Mouse (Mus musculus) macrophage (primary cell): Measurements from ENCODE around the gene Itch. TPM values are rescaled to one million over a fixed set of nuclear protein-coding genes. Genes with fewer than 3 reads are reported as not detected.
A peak's percentile ranks its signal among the peaks of the same experiment; 100 is the strongest.

Experiments used
- H3K27ac ChIP-seq: fragments of 350-480 bp; formaldehyde crosslinking; 2 replicates; pipeline ENCODE4 v1.9.0; 2021
- H3K36me3 ChIP-seq: fragments of 350-480 bp; formaldehyde crosslinking; 2 replicates; pipeline ENCODE4 v1.9.0; 2021; ENCODE audit errors: inconsistent target
- H3K4me3 ChIP-seq: fragments of 350-480 bp; formaldehyde crosslinking; 2 replicates; pipeline ENCODE4 v1.9.0; 2021; ENCODE audit errors: inconsistent target
- H3K79me2 ChIP-seq: fragments of 350-480 bp; formaldehyde crosslinking; 2 replicates; pipeline ENCODE4 v1.9.0; 2021; ENCODE audit errors: inconsistent target
- WGBS: methylation state at CpG from one replicate; pipeline ENCODE4 v1.1.7; 2026; ENCODE audit warnings: inconsistent platforms; ENCODE audit not compliant: missing documents; 5-methylcytosine and 5-hydroxymethylcytosine counted together
- polyA plus RNA-seq: library from polyadenylated mRNA; stranded (reverse); fragments of 250-400 nt; gene quantifications from 3 replicates; pipeline ENCODE4 v1.2.4, GENCODE M21; 2018; ENCODE audit warnings: inconsistent platforms
- total RNA-seq, 78 experiments: library from RNA; depleted of rRNA; stranded (reverse); fragments of 250-400 nt; gene quantifications; 1 replicate in 9 of 78; 2 replicates in 24 of 78; 3 replicates in 43 of 78; 4 replicates in 2 of 78; pipeline ENCODE4 v1.2.4; 2018; ENCODE audit warnings: inconsistent platforms in 56 of 78

Itch gene
- 100 to 1,000 TPM in 22 of 26 experiments, 10 to 100 TPM in 4; 76.2 to 193 (median 117) TPM for total RNA-seq (2018; cell fraction: chromatin; rRNA removed)
- total RNA-seq (2018; cell fraction: cytosol; rRNA removed): 10 to 100 TPM; 32.5 to 59.1 (median 45.9) TPM
- 100 to 1,000 TPM in 5 of 26 experiments, 10 to 100 TPM in 21; 41.3 to 133 (median 67.9) TPM for total RNA-seq (2018; cell fraction: nucleus; rRNA removed)
- 32.1 to 44.3 TPM (median 34.9 TPM) in 3 replicates for polyA plus RNA-seq

GRCm38 (mm10) chr2:155133011-155133976 is at the start of gene Itch:
Itch (plus strand) TSS chr2:155133509.
- Histone ChIP-seq H3K27ac (peak within 1 kb of the TSS; percentile 47; the same call in 1 of the 2 replicates), H3K4me3 (peak within 1 kb of the TSS; percentile 58), H3K36me3 (peaks cover 4% of the 10 kb centered on the region; the same call in 1 of the 2 replicates), H3K79me2 (peaks cover 45% of the 10 kb centered on the region)
- WGBS: 2% methylated on average over 65 of the region's 65 CpGs

GRCm38 (mm10) chr2:155084546-155084945 is 48.8 kb upstream of the Itch start:
- H3K4me3 ChIP-seq: no peak overlapping the region
- 92% methylated on average over 5 of the region's 5 CpGs for WGBS

GRCm38 (mm10) chr2:155086328-155086727 is 47.0 kb upstream of the Itch start:
- WGBS: 97% methylated on average over 5 of the region's 5 CpGs
- Histone ChIP-seq H3K27ac (no peak overlapping the region), H3K79me2 (no peaks in the 10 kb centered on the region), H3K4me3 (no peak overlapping the region), H3K36me3 (no peaks in the 10 kb centered on the region)

More at GRCm38 (mm10) chr2:155084546-155084945, 48.8 kb upstream of the Itch start:
- Histone ChIP-seq H3K36me3 (no peaks in the 10 kb centered on the region), H3K79me2 (no peaks in the 10 kb centered on the region), H3K27ac (no peak overlapping the region)

GRCm38 (mm10) chr2:155088264-155088663 is 45.0 kb upstream of the Itch start:
- Histone ChIP-seq H3K4me3 (no peak overlapping the region), H3K79me2 (no peaks in the 10 kb centered on the region), H3K27ac (no peak overlapping the region), H3K36me3 (no peaks in the 10 kb centered on the region)
- WGBS: 48% methylated on average over 6 of the region's 6 CpGs

GRCm38 (mm10) chr2:155090909-155091742 is 42.2 kb upstream of the Itch start:
- H3K36me3 ChIP-seq: no peaks in the 10 kb centered on the region
- WGBS: 89% methylated on average over 13 of the region's 13 CpGs
- no peaks in the 10 kb centered on the region for H3K79me2 ChIP-seq
- H3K27ac ChIP-seq: no peak overlapping the region
- no peak overlapping the region for H3K4me3 ChIP-seq

DNA sequence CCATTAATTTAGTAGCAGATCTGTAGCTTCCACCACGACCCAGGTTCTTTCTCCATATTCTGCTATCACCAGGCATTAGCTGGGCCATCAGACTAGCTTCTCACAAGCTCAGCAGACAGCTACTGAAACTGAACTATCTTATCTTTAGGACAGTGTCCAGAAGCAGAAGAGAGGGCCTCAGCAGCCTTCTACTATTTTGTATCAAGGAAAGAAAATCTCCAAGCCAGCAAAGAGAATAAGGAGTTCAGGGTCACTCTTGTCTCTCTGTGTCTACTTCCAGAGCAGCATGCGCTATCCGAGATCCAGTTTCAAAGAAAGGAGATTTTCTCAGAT is 41.6 kb upstream of the Itch start:
- Histone ChIP-seq H3K36me3 (no peaks in the 10 kb centered on the region), H3K27ac (no peak overlapping the region), H3K4me3 (no peak overlapping the region), H3K79me2 (no peaks in the 10 kb centered on the region)
- 89% methylated on average over 3 of the region's 3 CpGs for WGBS

DNA sequence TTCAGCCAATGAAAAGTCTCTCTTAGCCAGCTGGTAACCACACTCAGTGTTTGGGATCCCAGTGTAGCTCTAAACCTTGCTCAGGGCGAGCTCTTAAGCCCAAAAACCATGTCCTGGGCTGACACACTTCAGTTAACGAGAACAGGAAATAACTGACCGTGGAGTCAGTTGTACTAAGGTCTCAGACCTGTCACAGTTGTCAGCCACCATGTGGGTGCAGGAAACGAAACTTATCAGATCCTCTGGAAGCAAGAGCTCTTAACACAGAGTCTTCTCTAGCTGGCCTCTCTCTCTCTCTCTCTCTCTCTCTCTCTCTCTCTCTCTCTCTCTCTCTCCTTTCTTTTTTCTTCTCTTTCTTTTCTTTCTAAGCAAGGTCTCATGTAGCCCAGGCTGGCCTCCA is 39.9 kb upstream of the Itch start:
- Histone ChIP-seq H3K4me3 (no peak overlapping the region), H3K79me2 (no peaks in the 10 kb centered on the region), H3K36me3 (no peaks in the 10 kb centered on the region), H3K27ac (no peak overlapping the region)
- WGBS: 21% methylated on average over 4 of the region's 4 CpGs

- no peak overlapping the region for H3K4me3 ChIP-seq
- 91% methylated on average over 8 of the region's 9 CpGs for WGBS
- no peak overlapping the region for H3K27ac ChIP-seq
- H3K79me2 ChIP-seq: no peaks in the 10 kb centered on the region
- no peaks in the 10 kb centered on the region for H3K36me3 ChIP-seq
Measured at GRCm38 (mm10) chr2:155098720-155099380, 34.5 kb upstream of the Itch start.

- Histone ChIP-seq H3K79me2 (no peaks in the 10 kb centered on the region), H3K27ac (no peak overlapping the region), H3K36me3 (no peaks in the 10 kb centered on the region), H3K4me3 (no peak overlapping the region)
- WGBS: 80% methylated on average over 7 of the region's 7 CpGs
Measured at GRCm38 (mm10) chr2:155099421-155099820, 33.9 kb upstream of the Itch start.

GRCm38 (mm10) chr2:155099994-155100795 is 33.1 kb upstream of the Itch start:
- WGBS: 76% methylated on average over 14 of the region's 14 CpGs
- Histone ChIP-seq H3K79me2 (no peaks in the 10 kb centered on the region), H3K27ac (no peak overlapping the region; the same call in 1 of the 2 replicates), H3K4me3 (no peak overlapping the region), H3K36me3 (no peaks in the 10 kb centered on the region)

DNA sequence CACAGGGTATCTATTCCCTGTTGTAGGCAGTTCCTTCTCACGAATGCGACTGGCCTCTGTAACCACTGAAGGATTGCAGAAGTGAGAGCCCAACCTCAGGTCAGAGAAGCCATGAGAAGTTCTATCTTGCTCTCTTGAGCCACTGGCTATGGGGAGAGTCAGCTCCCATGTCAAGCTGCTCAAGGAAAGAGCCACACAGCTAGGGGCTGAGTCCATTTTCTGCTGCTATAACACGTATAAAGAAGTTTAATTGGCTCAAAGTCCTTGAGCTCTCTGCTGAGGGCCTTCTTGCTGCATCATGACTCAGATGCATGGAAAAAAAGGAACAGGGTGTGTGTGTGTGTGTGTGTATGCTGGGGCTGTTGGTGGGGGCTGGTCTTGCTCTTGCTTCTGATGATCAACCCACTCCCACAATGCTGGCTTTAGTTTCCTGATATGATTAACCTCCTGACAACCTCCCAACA is 32.5 kb upstream of the Itch start:
- H3K79me2 ChIP-seq: no peaks in the 10 kb centered on the region
- no peak overlapping the region for H3K4me3 ChIP-seq
- 5% methylated on average over 3 of the region's 3 CpGs for WGBS
- H3K36me3 ChIP-seq: no peaks in the 10 kb centered on the region
- H3K27ac ChIP-seq: peak overlapping the region; percentile 46

- Histone ChIP-seq H3K4me3 (no peak overlapping the region), H3K79me2 (no peaks in the 10 kb centered on the region), H3K36me3 (no peaks in the 10 kb centered on the region), H3K27ac (no peak overlapping the region)
- WGBS: 51% methylated on average over 6 of the region's 6 CpGs
Measured at GRCm38 (mm10) chr2:155101761-155102181, 31.5 kb upstream of the Itch start.

DNA sequence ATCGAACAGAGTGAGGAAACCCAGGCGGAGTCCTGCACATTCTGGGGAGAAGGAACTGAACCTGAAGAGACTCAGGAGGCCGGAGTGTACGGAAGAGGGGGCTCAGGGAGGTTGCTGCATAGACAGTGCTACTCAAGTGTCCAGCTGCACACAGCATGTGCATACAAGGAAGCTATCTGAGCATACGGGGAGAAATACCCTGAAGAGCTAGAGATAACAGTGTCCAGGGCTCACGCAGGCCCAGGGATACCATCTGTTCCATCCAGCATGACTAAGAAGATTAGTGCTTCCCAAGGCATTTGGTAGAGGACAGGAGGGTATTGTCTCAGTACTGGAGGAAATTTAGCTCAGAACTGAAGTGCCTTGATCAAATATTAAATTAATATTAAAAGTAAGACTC is 29.7 kb upstream of the Itch start:
- H3K36me3 ChIP-seq: no peaks in the 10 kb centered on the region
- 91% methylated on average over 6 of the region's 6 CpGs for whole genome bisulfite sequencing
- H3K27ac ChIP-seq: no peak overlapping the region
- H3K79me2 ChIP-seq: no peaks in the 10 kb centered on the region
- no peak overlapping the region for H3K4me3 ChIP-seq
